Mouse (Mus musculus): ENCODE results near the gene Gm10553. TPM values are rescaled to one million over a fixed set of nuclear protein-coding genes. Genes with fewer than 3 reads are reported as not detected.
"Not testable (repeated sequence)": the region's sequence is repeated elsewhere in the genome, so short reads cannot be mapped to it uniquely, and the experiment has no call there.

The Gm10553 gene
- polyA plus RNA-seq, 1 experiment = not detected

DNA sequence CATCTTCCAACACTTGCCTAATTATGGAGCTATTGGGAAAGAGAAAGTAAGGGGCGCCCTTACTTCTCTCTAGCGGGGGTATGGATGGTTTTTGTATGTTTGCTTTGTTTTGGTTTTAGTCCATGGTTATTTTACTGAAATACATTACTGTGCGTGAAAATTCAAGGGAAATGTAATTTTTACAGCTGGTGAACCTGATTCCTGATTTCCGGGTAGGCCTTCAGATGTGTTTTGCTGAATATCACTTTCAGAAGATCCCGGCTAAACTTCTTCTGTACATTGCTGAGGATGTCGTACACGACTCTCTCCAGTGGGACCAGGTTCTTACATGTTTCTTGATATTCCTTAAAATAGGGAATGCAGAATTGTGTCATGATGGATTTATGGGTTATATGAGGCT, 12.3 kb downstream of the Gm10553 start:
- not testable (repeated sequence) for H3K4me3 ChIP-seq (replicated peaks; ENCODE audit: control insufficient read depth, low read depth, low read length); H3K4me1 ChIP-seq (ENCODE audit: control insufficient read depth, insufficient read depth, low read length)
- WGBS = 78% methylated on average over 7 of the region's 7 CpGs

DNA sequence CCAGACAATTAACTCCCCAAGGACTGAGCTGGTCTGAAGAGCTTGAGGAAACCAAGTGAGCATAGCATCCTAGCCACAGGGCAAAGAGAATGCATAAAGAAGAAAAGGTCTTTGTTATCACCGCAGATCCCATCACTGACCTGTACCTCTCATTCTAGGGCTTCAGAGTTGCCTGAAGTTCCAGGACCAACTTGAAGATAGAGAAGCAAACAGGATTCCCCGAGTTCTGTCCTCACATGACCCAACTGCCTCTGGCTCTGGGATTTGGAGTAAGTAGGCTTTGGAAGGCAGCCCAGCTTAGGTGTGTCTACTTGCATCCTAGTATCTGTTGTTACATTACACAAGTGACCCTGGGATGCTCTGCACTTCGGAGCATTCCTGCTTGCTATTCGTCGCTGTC, 12.9 kb downstream of the Gm10553 start:
- H3K27ac ChIP-seq (ENCODE audit: control insufficient read depth, insufficient read depth, low read depth, low read length, poor library complexity); H3K4me1 ChIP-seq (ENCODE audit: control insufficient read depth, insufficient read depth, low read length); H3K4me3 ChIP-seq (replicated peaks; ENCODE audit: control insufficient read depth, low read depth, low read length): not testable (repeated sequence)
- 67% methylated on average over 2 of the region's 5 CpGs for WGBS

More for the DNA sequence above, 12.3 kb downstream of the Gm10553 start:
- not testable (repeated sequence) for H3K27ac ChIP-seq (ENCODE audit: control insufficient read depth, insufficient read depth, low read depth, low read length, poor library complexity)

DNA sequence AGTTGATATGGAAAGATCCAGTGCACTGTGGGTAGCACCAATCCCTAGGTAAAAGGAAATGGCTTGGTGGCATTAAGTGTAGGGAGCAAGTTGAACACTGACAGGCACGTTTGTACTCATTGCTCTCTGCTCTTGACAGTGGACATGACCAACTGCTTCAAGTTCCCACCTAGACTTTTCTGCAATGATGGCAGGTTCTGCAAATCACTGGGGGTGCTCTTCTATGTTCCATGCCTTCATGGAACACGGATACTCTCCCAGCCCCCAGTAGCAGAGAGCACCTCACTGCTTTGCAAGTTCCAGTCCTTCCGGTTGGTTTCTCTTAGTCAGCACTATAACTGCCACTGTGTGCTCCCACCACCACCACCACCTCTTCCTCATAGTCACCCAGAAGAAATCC, 14.1 kb downstream of the Gm10553 start:
- WGBS = 70% methylated on average over 3 of the region's 3 CpGs
- H3K4me3 ChIP-seq (replicated peaks; ENCODE audit: control insufficient read depth, low read depth, low read length); H3K4me1 ChIP-seq (ENCODE audit: control insufficient read depth, insufficient read depth, low read length); H3K27ac ChIP-seq (ENCODE audit: control insufficient read depth, insufficient read depth, low read depth, low read length, poor library complexity): not testable (repeated sequence)

DNA sequence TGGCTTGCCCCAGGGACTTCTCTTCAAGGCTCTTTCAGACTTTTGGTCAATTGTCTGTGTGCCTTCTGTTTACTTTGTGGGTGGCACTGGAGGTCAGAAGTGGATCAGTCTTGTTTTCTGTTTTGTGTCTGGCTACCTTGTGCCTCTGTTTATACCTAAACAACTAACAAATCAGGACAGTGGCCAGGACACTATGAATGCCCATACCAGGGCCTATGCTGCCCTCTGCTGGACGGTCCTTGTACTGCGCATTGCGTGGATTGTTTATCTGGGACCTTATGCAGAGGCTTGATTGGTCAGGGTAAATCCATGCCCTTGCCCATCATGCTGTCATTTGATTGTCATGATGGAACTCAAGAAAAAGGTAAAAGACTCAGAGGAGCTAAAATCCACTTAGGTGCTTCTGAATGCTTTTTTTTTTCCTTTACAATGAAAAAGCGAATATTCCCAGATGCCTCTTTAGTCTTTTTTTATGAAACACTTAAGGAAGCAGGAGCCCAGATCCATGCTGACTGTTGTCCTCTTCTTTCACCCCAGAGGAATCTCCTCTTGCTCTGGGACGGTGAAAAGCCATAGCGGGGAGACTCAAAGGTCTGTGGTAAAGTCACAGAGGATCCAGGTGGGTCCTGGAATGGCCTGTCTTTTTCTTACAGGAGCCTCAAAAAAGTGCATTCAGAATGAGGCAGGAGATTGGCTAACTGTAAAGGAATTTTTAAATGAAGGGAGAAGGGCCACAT, 14.9 kb downstream of the Gm10553 start:
- WGBS = 51% methylated on average over 6 of the region's 6 CpGs
- not testable (repeated sequence) for H3K4me1 ChIP-seq (ENCODE audit: control insufficient read depth, insufficient read depth, low read length); H3K27ac ChIP-seq (ENCODE audit: control insufficient read depth, insufficient read depth, low read depth, low read length, poor library complexity); H3K4me3 ChIP-seq (replicated peaks; ENCODE audit: control insufficient read depth, low read depth, low read length)

DNA sequence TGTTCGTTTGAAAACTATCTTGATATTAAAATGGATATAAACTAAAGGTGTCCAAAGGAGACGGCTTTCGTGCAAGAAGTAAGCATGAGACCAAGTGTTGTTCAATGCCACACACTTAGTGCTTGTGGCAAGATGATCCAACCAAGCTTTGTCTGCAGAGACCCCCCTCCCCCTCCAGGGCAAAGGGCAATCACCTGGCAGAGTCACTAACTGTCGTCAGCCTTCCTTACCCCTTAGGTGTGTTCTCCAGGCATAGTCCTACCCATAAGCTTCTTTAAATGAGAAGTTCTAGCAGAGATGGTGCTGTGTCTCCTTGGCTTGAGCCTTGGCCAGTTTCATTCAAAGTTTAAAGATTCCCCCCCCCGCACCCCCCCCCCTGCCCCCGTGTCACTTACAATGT, 17.6 kb downstream of the Gm10553 start:
- not testable (repeated sequence) for H3K27ac ChIP-seq (ENCODE audit: control insufficient read depth, insufficient read depth, low read depth, low read length, poor library complexity); H3K4me3 ChIP-seq (replicated peaks; ENCODE audit: control insufficient read depth, low read depth, low read length); H3K4me1 ChIP-seq (ENCODE audit: control insufficient read depth, insufficient read depth, low read length)
- 51% methylated on average over 5 of the region's 6 CpGs for WGBS

DNA sequence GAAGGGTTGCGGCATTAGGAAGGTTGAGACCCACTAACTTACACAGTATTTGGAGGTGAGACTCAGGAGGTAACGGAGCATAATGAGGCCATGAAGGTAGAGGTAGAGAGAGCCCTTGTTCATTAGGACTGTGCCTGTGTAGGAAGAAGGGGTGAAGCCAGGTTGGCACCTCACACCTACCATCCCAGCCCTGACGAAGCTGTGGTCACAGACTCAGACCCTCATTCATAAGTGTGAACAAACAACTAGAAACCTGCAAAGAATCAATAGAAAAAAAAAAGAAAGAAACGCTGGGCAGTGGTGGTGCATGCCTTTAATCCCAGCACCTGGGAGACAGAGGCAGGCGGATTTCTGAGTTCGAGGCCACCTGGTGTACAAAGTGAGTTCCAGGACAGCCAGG, 18.4 kb downstream of the Gm10553 start:
- H3K27ac ChIP-seq (ENCODE audit: control insufficient read depth, insufficient read depth, low read depth, low read length, poor library complexity); H3K4me3 ChIP-seq (replicated peaks; ENCODE audit: control insufficient read depth, low read depth, low read length); H3K4me1 ChIP-seq (ENCODE audit: control insufficient read depth, insufficient read depth, low read length): not testable (repeated sequence)
- WGBS = 82% methylated on average over 6 of the region's 6 CpGs

DNA sequence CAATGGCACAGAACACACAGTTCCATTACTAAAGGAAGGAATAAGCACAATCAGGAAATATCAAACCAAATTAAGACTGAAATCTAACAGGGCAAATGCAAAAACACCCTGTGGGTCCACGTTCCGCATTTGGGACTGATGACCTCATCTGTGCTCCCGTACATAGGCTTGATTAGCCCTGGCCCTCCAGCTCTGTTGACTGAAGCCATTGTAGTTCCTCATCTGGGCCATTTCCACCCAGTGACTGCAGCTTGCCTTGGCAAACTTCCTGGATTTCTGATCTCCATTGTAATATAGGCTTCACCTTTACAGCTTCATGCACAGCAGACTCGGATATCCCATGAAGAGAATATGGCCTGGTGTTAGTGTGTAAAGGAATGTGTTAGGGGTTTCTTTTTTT, 21.9 kb downstream of the Gm10553 start:
- not testable (repeated sequence) for H3K27ac ChIP-seq (ENCODE audit: control insufficient read depth, insufficient read depth, low read depth, low read length, poor library complexity); H3K4me3 ChIP-seq (replicated peaks; ENCODE audit: control insufficient read depth, low read depth, low read length); H3K4me1 ChIP-seq (ENCODE audit: control insufficient read depth, insufficient read depth, low read length)
- 77% methylated on average over 4 of the region's 4 CpGs for WGBS

DNA sequence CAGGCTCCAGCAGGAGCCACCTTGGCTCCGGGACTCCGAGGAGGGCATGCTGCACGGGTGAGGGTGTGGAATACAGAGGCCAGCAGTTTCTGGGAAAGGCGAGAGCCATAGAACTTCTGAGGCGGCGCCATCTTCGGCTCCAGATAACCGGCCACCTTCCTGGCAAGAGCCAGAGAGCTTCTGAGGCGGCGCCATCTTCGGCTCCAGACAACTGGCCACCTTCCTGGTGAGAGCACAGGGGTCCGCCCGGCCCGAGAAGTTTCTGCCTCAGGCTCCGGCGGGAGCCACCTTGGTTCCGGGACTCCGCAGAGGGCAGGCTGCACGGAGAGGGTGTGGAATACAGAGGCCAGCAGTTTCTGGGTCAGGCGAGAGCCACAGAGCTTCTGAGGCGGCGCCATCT, 33.7 kb downstream of the Gm10553 start:
- not testable (repeated sequence) for H3K4me3 ChIP-seq (replicated peaks; ENCODE audit: control insufficient read depth, low read depth, low read length); H3K4me1 ChIP-seq (ENCODE audit: control insufficient read depth, insufficient read depth, low read length); H3K27ac ChIP-seq (ENCODE audit: control insufficient read depth, insufficient read depth, low read depth, low read length, poor library complexity)
- WGBS = 85% methylated on average over 22 of the region's 22 CpGs

Other genes with a start within 250 kb of the Gm10553 start
- gene Slc16a14, start 165.0 kb upstream of the Gm10553 start, polyA plus RNA-seq (2011; ENCODE audit: insufficient read depth, insufficient read length, low replicate concordance, missing spikeins) = 0.40 TPM in 1 of 2 replicates, not detected in the other
- 1.1 and 6.3 TPM in 2 replicates for gene A530032D15Rik, start 9.7 kb downstream of the Gm10553 start, polyA plus RNA-seq (2011; ENCODE audit: insufficient read depth, insufficient read length, low replicate concordance, missing spikeins)
- gene C130026I21Rik, start 170.4 kb downstream of the Gm10553 start, polyA plus RNA-seq (2011; ENCODE audit: insufficient read depth, insufficient read length, low replicate concordance, missing spikeins) = 5.7 and 11.7 TPM in 2 replicates

Data from bone marrow, adult 2 months (tissue).